Mouse (Mus musculus) liver, adult 2 months (tissue): ENCODE measurements around the gene Ggt7.

Experiments used
- CTCF ChIP-seq: fragments of 200-500 bp; IDR thresholded peaks from 2 replicates; pipeline ENCODE4 v1.5.1; 2011; ENCODE audit warnings: low read depth, low read length, control low read depth
- POLR2A ChIP-seq: fragments of 200-500 bp; IDR thresholded peaks from 2 replicates; pipeline ENCODE4 v1.6.1; 2011; ENCODE audit warnings: low read length, control low read depth; ENCODE audit not compliant: insufficient read depth; ENCODE audit errors: extremely low read depth

DNA sequence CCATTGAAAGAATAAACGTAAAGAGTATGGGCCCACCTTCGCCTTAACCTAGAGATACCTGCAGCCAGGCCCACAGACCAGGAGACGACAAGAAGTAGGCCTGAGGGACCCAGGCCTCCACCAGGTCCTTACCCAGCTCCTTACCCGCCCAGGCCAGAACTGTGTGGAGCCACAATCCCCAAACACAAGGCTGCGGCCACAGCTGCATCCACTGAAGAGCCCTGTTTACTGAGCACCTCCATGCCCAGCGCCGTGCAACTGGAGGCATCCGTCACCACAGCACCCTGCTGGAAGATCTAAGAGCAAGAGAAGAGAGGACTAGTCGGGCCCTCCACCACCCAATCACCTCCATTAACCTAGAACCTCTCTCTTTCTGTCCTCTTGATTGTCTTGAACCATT lies 12.2 kb downstream of the Ggt7 start:
- TF ChIP-seq CTCF (no peak), POLR2A (no peak)
